Mouse (Mus musculus) E14TG2a.4 (cell line): ENCODE measurements around the gene Olfr74.
"Not testable (repeated sequence)": the region's sequence is repeated elsewhere in the genome, so short reads cannot be mapped to it uniquely, and the experiment has no call there.

Experiments
- H3K27me3 ChIP-seq: 2 replicates; pipeline ENCODE4 v1.6.1; 2014; ENCODE audit warnings: low read length, control low read depth; ENCODE audit not compliant: insufficient read depth
- H3K36me3 ChIP-seq: 2 replicates; pipeline ENCODE4 v1.6.1; 2014; ENCODE audit warnings: low read length, control low read depth; ENCODE audit not compliant: insufficient read depth
- H3K4me1 ChIP-seq: replicated peaks from 2 replicates; pipeline ENCODE4 v1.6.1; 2014; ENCODE audit warnings: low read depth, low read length, control low read depth
- H3K4me3 ChIP-seq: replicated peaks from 2 replicates; pipeline ENCODE4 v1.5.1; 2014; ENCODE audit warnings: mild to moderate bottlenecking, low read length
- H3K9me3 ChIP-seq: 2 replicates; pipeline ENCODE4 v1.6.1; 2014; ENCODE audit warnings: low read length, control low read depth
- CTCF ChIP-seq: conservative IDR thresholded peaks from 2 replicates; pipeline ENCODE4 v1.5.1; 2014; ENCODE audit warnings: low read length
- NANOG ChIP-seq: IDR thresholded peaks from 2 replicates; pipeline ENCODE4 v1.6.1; 2014; ENCODE audit warnings: borderline replicate concordance, low read length, mixed read lengths
- POU5F1 ChIP-seq: IDR thresholded peaks from 2 replicates; pipeline ENCODE4 v1.6.1; 2014; ENCODE audit warnings: low read length, borderline replicate concordance

The Olfr74 gene

DNA sequence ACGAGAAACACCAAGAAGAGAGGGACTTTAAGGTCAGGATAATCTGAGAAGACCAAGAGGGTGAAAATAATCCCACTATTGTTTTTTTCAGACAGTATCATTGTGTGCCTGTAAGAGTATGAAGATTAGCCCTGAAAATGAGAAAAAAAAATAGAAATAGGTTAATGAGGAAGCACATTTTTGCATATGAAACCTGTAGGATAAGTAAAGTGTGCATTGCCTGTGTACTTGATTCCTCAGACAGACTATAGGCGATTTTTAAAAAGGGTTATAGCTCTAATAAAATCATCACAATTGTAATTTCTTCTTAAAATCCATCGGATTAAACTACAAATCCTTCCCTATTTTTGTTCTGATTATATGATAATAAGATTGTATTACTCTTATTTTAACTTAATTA lies at the start of gene Olfr74:
Gene Olfr74, minus strand, starts transcription at position 101 of the 400 bp plus-strand sequence.
- peaks cover 6% of the 10 kb centered on the region; the same call in 1 of the 2 replicates for H3K9me3 ChIP-seq
- H3K4me1 ChIP-seq: no peaks in the 10 kb centered on the region
- no peaks in the 10 kb centered on the region for H3K27me3 ChIP-seq
- no peaks in the 10 kb centered on the region for H3K36me3 ChIP-seq
- no peak within 1 kb of the TSS for H3K4me3 ChIP-seq
- TF ChIP-seq NANOG: no peak
- no peak for TF ChIP-seq POU5F1
- TF ChIP-seq CTCF: no peak

DNA sequence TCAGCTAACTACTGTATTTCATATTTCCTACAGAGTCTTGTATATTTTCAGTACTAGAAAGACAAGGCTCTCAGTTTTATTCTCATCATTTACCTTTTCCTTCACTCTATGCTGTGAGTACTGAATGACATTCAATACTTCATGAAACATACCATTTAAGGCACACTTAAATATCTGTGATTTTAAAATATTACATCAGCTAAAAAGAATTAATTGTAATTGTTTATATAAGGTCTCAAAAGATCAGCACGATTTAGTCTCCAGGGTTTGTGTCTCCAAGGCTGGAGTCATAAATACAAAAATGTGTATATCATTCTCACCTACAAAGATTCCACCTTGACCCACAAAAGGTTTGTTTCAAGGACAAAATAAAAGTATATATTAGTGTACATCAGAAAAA lies 48.0 kb upstream of the Olfr74 start, which contains the start of gene Olfr1161:
Gene Olfr1161, plus strand, starts transcription at position 301 of the 400 bp plus-strand sequence.
- H3K4me1 ChIP-seq, H3K9me3 ChIP-seq, H3K36me3 ChIP-seq, H3K27me3 ChIP-seq, H3K4me3 ChIP-seq: not testable (repeated sequence)

DNA sequence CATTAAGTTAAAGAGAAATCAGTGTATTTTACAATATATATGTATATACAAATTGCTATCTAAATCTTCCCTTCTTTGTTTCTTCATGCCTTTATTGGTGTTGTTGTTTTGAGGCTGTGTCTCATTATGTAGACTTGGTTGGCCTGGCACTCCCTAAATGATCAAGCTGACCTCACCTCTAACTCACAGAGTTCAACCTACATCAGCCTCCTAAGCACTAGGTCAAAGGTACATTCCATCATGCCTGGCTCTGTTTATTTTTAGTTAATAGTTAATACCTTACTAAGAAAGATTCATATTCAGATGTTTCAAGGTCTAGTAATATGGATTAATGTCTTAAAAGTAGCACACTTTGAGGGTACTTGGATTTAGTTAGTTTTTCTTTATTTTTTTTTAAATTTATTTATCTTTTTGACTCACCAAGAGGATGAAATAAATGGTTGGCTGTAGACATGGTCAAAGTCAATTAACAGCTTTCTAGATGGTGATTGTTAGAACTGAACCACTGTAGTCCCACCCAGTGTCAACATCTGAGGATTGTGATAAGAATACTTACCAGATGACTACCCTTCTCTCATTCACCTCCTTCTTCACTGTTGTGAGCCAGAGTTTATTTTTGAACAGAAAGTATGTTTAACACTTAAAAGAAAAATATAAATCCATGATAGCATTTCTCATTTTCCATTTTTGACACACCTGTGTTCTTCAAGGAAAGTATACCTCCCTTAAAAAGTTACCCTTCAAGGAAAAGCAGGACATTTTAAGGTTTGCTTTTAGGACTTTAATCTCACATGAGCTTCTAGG lies 33.3 kb upstream of the Olfr74 start, which contains the start of gene Olfr1160:
Gene Olfr1160, minus strand, starts transcription at position 754 of the 804 bp plus-strand sequence.
- TF ChIP-seq NANOG: no peak
- no peak for TF ChIP-seq CTCF
- no peak for TF ChIP-seq POU5F1
- H3K36me3 ChIP-seq: no peaks in the 10 kb centered on the region
- no peak within 1 kb of the TSS for H3K4me3 ChIP-seq
- H3K27me3 ChIP-seq: no peaks in the 10 kb centered on the region
- H3K4me1 ChIP-seq: no peaks in the 10 kb centered on the region
- H3K9me3 ChIP-seq: no peaks in the 10 kb centered on the region

DNA sequence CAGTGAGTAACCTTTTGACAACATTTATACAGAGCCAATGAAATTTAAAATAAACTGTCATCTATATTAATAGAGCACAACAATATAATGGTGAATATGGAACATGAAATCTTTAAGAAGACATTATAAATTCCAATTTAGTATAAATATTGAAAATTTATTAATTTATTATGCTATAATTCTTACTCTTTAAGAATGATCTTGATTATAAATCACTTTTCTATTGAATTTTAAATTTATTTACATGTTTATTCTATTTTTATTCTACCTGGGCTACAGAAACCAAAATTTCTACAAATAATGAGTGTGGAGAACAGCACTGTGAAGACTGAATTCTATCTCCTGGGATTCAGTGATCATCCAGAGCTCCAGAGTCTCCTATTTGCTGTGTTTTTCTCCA lies 15.3 kb upstream of the Olfr74 start, which contains the start of gene Olfr1158:
Gene Olfr1158, plus strand, starts transcription at position 301 of the 400 bp plus-strand sequence.
- TF ChIP-seq CTCF: no peak
- TF ChIP-seq POU5F1: no peak
- no peak for TF ChIP-seq NANOG
- no peaks in the 10 kb centered on the region for H3K4me1 ChIP-seq
- H3K4me3 ChIP-seq: no peak within 1 kb of the TSS
- no peaks in the 10 kb centered on the region for H3K27me3 ChIP-seq
- H3K9me3 ChIP-seq: no peaks in the 10 kb centered on the region
- H3K36me3 ChIP-seq: no peaks in the 10 kb centered on the region

DNA sequence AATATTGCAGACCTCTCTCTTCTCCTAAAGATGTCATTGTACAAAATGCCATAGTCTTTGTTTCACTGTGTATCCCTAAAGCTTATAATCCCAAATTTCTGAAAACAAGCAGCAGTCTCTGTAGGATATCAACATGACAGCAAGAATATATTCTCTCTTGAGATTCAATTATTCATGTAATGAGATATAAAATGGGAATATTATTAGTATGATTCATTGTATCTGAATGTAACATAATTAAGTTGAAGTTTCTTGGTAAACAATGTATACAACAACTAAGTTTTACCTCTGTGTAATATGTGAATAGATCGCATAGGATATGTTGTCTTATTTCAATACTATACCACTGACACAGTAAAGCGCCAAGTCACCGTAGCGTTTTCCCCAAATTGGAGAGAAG lies 6.3 kb downstream of the Olfr74 start, which contains the start of gene Olfr1157:
Gene Olfr1157, minus strand, starts transcription at position 101 of the 400 bp plus-strand sequence.
- no peak for TF ChIP-seq CTCF
- TF ChIP-seq POU5F1: no peak
- no peak for TF ChIP-seq NANOG
- no peaks in the 10 kb centered on the region for H3K27me3 ChIP-seq
- H3K36me3 ChIP-seq: no peaks in the 10 kb centered on the region
- no peak within 1 kb of the TSS for H3K4me3 ChIP-seq
- H3K4me1 ChIP-seq: no peaks in the 10 kb centered on the region
- H3K9me3 ChIP-seq: no peaks in the 10 kb centered on the region

DNA sequence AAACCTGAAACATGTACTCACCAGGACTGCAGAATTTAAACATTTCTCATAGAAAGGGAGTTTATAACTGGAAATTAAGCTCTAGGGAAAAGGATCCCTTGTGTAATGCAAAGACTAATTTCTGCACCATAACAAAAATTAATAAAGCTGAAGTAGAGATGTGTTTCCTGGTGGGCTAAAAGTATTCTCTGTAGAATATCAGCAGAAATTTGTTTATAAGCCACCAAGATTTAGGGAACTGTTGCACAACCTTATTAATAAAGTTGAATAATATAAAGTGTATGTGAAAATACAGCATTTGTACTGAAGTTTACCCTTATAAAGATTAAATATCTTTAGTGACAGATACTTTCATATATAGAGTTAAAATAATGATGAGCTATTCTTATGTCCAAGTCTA lies 21.5 kb downstream of the Olfr74 start, which contains the start of gene Olfr1156:
Gene Olfr1156, minus strand, starts transcription at position 101 of the 400 bp plus-strand sequence.
- H3K4me1 ChIP-seq: no peaks in the 10 kb centered on the region
- no peak within 1 kb of the TSS for H3K4me3 ChIP-seq
- no peaks in the 10 kb centered on the region for H3K36me3 ChIP-seq
- TF ChIP-seq CTCF (no peak), POU5F1 (no peak), NANOG (no peak)
- H3K27me3 ChIP-seq: no peaks in the 10 kb centered on the region
- peaks cover 9% of the 10 kb centered on the region for H3K9me3 ChIP-seq

DNA sequence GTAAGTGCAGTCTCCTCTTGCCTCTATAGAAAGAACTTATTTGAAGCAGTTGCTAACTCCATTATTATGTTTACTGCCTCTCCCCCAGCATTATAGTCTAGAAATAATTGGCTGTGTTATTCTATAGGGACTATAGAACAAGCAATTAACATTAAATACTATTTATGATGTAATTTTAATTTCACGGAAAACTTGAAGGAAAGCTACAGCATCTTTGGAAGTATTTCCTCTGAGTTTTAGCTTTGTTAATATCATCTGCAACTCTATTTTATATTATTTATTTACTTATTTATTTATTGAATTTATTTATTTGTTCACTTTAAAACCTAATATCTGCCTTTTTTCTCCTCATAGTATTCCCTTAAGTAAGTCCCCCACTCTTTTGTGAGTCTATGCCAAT lies 29.4 kb downstream of the Olfr74 start, which contains the start of gene Olfr1155:
Gene Olfr1155, minus strand, starts transcription at position 101 of the 400 bp plus-strand sequence.
- H3K36me3 ChIP-seq: no peaks in the 10 kb centered on the region
- peaks cover 34% of the 10 kb centered on the region for H3K9me3 ChIP-seq
- TF ChIP-seq NANOG: no peak
- TF ChIP-seq CTCF: no peak
- TF ChIP-seq POU5F1: no peak
- no peaks in the 10 kb centered on the region for H3K4me1 ChIP-seq
- H3K27me3 ChIP-seq: no peaks in the 10 kb centered on the region
- H3K4me3 ChIP-seq: no peak within 1 kb of the TSS
